Mouse (Mus musculus): ENCODE measurements around the gene Mag.
"Not testable (repeated sequence)": the region's sequence is repeated elsewhere in the genome, so short reads cannot be mapped to it uniquely, and the experiment has no call there.

The Mag gene

DNA sequence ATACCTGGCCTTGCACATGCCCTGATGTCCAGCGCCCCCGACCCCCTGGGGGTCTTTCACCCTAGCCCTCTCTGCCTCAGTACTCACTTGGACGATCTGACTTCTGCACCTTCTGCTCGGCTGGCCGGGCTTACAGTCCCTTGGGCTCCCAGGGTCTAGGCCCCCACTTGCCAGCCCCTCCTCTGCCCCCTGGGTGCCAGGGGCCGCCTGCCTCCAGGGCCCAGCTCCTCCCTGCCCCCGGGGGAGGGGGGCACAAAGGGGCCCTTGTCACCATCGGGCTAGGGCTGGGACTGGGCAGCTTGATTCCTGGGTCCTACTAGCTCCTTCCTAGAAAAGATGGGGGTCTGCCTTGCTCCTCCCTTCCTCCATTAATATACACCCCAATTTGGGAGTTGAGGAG is at the start of gene Mag:
Gene Mag, minus strand, starts transcription at position 142 of the 400 bp plus-strand sequence.
- DNase-seq, result no peak

DNA sequence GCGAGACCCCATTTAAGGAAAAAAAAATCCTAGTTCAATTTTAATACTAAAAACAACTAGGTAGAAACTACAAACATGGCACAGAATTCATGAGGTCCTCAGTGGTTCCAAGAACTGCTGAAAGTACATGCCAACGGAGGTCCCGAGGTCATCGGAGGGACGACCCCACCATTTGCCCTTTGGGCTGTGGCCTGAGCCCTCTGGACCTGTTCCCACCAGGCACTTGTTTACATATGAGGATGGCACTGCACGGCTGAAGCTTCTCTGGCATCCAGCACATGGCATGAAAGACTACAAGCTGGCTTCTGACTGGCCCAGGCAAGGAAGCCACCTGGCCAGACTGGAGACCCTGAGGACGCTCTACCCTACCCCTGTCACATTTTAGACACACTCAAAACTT is 49.7 kb upstream of the Mag start:
- DNase-seq, result no peak

DNA sequence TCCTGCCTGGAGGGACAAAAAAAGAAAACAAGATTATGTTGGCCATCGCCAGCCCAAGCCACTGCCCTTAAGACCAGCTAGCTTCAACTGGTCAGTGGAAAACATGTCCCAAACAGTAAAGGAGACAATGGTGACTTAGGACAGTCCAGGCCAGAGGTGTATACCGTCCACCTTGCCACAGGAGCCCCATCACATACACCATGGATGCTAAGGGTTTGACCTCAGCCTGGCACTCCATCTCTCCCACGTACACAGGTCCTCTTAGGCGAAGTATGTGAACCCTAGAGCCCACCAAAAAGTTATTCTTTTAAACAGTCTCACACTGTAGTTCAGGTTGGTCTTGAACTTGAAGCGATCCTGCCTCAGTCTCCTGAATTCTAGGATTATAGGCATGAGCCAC is 48.2 kb upstream of the Mag start:
- DNase-seq, result no peak

DNA sequence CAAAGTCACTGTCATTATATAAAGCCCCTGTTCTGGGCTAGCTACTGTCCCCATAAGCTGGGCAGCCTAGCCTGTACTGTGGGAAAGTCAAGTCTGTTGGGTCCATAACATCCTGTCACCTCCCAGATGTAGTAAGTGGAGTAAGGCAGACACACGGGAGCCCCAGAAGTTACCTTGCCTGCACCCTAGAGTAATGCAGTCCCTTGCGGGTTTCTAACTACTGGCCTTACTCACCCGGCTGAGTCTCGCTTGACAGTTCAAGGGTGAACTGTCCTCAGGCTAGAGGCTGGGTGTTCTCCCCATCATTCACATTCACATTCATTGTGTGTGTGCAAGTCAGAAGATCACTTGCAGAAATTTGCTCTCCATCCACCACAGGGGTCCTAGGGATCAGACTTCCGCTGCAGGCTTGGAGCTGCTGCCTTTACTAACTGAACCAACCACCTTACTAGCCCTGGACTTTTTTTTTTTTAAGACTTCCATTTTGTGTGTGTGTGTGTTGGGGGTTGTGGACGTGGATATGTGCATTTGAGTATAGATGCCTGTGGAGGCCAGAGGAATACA is 45.2 kb upstream of the Mag start:
- DNase-seq, result no peak

DNA sequence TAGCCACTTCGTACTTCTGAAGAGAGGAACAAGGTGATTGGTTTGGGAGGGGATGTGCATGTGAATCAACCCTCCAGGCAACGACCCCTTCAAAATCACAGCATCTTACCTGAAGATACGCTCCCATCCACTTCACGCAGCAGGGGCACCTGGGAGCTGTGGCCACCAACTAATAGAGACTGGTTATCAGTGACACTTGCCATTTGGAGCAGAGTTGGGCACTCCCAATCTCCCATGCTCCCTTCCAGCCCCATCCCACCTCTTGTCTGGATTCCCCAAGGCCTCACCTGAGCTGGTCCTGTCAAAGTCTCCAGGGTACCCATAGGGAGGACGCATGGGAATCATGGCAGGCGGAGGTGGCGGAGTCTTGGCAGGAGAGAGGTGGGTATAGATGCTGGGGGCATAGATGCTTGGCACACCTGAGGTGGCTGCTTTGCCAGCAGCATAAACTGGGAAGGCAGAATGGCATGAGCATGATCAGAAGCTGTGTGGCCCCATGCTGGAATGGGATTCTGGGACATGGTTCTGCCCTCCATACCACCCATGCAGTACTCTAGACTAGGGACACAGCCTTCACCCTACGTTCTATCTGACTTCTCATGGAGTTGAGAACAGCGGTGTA is 44.3 kb upstream of the Mag start:
- no peak for DNase-seq

DNA sequence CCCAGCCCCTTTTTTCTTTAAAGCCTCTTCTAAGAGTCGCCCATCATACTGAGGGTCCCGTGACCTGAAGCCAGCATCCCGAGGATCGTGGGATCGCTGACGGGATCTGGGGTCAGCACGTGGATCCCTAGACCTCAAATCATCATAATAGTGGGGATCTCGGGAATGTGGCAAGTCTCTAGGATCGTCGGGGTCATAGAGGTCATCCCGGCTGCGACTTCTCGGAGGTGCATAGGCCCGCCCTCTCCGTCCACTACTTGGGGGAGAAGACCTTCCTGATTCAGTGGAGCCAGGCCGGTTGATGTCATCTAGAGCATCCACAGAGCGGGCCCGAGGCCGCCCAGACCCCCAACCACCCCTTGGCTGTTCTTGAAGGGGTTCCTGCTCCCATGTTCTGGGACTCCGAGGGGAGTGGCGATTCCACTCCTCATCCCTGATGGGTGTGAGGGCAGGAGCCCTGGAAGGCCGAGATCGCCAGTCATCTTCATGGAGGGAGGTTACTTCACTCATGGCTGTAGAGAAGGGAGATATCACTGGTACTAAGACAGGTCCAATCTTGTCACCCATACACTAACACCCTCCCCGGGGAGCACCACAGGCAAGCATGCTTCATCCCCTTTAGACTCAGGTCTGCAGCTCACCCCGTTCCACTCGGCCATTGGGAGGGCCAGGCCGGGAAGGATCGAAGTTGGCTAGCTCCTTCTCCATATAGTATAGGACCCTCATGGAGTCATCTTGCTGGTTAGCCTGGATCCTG is 43.6 kb upstream of the Mag start:
- peak; percentile 35 for DNase-seq

DNA sequence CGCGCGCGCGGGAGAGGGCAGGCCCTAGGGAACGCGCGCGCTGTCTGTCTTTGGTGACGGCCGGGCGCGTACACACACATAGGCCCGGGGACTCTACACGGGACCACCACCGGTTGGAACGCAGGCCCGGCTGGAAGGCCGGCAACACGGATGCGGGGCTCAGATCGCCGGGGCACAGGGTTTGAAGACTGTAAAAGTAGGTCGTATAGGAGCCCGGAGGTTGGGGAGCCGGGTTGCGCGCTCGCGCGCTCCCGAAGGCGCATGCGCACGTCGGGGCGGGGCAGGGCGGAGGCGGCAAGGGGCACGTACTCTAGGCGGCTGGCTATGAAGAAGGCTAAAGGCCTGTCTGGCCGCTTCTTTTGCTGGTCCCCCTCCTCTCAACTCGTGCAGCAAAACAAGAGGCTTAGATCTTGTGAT is 42.7 kb upstream of the Mag start:
- peak; percentile 94 for DNase-seq

DNA sequence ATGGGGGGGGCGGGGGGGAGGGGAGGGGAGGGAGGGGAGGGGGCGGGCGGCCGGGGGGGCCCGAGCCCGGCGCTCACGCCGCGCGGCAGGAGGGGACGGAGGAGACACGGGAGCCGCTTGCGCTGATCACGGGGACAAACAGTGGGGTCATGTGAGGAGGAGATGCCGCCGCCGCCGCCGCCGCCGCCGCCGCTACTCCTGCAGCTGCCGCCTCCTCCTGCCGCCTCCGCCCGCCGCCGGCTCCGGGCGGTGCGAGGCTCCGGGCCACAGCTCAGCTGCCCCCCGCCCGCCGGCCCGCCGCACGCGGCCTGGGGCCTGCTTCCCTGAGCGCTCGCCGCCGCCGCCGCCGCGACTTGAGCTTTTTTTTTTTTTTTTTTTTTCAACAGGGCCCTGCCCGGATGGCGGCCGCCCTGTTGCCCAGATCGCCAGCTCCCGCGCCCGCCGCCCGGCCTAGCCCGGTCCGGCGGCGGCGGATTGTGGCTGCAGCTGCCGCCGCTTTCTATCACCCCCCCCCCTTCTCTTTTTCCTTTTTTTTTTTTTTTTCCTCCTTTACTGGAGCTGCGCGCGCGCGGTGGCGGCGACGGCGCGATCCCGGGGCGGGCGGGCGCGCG is 42.2 kb upstream of the Mag start, which contains the start of gene Usf2:
Gene Usf2, minus strand, starts transcription at position 48 of the 611 bp plus-strand sequence.
- peak; percentile 78 for DNase-seq

DNA sequence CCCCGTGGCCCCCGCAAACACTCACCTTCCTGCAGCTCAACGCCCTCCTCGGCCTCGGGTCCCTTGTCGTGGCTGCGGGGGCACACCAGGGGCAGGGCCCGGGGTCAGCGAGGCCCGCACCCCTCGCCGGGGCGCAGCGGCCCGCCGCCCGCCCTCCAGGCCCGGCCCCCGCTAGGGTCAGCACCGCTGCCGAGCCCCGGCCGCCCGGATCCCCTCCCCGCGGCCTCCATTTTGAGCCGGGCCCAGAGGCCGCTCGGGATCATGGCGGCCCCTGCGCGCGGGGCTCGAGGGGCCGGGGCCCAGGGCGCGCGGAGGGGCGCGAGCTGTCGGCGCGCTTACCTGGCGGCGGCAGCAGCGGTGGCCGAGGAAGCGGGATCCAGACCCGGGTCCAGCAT is 41.7 kb upstream of the Mag start:
- DNase-seq, result peak; percentile 55

DNA sequence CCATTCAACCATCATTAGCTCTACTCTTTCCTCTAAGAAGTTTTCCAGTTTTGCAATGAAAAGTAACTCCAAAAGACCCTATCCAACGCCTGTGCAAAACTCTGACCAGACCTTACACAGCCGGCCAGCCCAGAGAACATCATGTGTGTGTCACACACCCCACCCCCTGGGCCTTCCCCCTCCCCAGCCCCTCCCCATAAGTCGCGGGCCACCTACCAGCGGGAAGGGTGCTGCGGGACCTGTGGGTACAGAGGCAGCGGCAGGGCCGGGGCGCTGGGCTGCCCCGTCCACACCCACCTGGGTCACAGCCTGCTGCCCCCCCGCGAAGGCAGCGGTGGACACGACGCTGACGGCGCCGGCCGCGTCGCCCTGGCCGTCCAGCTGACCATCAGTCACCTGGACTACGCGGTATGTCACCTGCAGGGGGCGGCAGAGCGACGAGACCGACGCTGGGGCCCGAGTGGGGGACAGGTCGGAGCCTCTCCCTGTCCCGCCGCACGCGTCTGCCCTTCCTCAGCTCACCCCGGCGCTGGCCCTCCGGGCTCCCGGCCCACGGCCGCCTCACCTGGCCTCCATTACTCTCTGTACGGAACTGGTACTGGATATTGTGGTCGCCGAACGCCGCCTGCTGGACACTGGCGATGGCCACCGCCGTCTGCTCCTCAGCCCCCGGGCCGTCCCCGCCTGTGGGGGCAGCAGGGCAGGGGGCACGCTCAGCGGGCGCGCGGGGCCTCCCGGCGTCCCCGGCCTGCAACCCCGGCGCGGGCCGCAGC is 41.1 kb upstream of the Mag start:
- peak; percentile 88 for DNase-seq

DNA sequence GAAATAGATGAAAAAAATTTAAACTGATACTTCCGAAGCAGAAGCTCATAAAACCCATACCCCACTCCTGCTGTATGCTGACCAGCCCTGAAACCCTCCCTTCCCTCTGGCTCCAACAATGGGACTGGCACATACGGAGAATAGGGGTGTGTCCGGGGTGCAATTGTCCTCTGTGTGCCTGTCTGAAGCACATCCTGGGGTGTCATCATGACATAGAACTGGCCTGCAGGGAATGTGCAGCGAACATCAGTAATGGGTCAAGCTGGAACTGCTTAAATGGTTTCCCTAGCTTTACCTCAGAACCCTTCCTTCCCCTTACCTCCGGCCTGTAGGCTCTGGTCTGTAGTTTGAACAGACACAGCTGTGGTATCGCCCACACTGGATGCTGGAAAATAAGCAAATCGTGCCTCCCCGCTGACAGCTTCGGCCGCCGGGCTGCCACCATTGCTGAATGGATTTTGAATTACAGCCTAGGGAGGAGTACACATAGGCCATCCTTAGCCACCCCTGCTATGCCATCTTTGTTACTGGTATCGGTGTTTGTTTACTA is 40.4 kb upstream of the Mag start:
- DNase-seq, result no peak

DNA sequence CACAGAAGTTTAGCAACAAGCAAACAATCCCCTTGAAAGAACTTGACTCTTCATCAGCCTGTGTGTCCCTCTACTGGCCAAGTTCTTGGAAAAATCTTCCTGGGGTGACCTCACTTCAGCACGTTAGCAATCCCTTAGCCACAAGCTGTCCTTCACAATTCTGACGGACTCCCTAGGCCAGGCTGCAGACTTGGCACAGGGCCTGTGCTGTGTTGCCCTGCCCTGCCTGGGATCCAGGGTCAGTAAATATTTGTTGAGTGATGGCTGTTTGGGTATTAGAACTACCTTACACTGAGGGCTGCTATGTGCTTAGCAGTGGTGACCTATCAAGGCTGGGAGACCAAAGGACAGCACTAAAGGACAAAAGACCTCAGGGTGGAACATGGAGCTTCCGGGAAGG is 39.4 kb upstream of the Mag start:
- DNase-seq, result no peak

DNA sequence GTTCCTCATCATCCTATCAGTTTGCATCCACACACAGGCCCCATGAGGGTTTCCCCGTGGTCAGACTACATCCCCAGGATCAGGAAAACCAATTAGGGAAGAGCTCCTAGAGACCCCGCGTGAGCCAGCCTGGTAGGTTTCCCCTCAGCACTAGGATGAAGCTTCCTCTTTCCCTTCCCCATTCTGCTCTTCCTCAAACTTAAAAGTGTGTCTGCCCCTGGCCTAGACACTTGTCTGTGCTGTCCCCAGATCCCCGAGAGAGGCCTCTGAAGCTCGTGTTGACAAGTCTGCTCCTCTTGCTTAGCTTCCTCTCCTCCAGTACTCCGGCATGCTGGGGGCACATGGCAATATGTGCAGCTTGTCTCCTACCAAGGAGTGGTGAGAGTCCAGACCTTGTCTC is 38.8 kb upstream of the Mag start:
- DNase-seq, result no peak

DNA sequence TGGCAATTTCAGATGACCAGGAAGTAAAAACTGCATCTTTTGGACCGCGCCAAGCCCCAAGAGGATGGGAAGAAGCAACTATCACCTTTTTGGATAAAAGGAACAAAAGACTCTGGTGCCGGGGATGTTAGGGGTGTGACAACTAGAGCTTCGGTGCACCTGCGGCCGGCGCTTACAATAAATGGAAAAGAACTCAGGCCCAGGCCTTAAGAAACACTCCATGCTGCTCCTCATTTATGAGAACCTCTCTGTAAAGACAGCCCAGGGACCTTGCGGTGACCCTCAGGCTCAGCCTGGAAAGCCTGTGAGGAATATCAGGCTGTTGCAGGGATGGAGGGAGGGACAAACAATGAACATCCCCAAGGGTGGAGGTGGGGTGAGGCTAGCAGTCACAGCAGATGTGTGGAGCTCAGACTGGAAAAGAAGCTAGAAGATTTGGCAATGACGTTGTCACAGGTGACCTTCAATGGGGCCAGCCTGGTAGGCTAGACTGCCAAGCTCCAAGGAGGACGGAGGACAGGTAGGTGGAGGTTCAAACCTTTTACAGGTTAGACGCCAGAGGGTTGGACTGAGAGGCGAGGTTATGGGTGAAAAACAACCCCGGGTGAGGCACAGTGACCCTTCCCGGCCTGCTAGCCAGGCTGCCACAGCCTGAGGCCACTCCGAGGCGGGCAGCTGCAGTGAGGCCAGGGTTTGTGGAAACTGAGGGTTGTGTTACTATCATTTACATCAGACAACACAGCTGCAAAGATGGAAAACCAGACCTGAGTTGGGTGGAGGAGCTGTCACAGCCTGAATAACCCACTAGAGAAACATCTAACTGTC is 38.0 kb upstream of the Mag start:
- DNase-seq, result no peak

DNA sequence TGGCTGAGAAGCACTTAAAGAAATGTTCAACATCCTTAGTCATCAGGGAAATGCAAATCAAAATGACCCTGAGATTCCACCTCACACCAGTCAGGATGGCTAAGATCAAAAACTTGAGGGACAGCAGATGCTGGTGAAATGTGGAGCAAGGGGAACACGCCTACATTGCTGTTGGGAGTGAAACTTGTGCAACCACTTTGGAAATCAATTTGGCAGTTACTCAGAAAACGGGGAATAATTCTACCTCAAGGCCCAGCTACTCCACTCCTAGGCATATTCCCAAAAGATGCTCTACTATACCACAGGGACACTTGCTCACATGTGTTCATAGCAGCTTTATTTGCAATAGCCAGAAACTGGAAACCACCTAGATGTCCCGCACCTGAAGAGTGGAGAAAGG is 35.2 kb upstream of the Mag start:
- DNase-seq, result not testable (repeated sequence)

DNA sequence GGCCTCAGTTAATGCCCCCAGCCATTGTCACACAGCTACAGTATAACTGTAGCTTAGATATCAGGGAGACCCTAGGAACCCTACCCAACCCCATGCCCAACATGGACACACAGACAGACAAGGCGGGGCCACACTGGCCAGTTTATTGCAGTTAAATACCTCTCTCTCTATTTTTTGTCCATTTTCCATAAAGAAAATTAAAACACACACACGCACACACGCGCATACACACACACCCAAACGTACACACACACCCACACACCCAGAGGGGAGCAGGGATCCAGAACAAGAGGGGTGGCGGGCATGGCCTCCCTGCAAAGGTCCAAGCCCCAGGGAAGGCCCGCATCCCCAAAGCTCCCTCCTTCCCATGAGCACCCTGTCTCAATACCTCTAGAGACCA is 31.2 kb upstream of the Mag start:
- no peak for DNase-seq

DNA sequence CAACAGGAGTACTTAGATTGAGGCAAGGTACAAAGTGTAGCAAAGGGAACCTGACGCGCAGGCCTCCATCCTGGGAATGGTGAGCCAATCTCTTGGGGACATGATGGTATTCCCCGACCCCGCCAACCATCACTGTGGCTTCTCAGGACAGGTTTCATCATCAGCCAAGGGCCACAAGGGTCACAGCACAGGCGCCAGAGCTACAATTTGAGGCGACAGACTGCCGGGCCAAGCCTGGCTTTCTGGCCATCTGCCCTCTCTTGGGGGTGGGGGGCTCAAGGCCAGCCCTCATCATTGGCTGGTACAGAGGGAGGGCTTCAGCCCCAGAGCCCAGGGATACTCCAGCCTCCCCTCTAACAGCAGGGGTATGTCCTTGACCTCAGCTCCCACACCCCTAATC is 30.8 kb upstream of the Mag start:
- not testable (repeated sequence) for DNase-seq

DNA sequence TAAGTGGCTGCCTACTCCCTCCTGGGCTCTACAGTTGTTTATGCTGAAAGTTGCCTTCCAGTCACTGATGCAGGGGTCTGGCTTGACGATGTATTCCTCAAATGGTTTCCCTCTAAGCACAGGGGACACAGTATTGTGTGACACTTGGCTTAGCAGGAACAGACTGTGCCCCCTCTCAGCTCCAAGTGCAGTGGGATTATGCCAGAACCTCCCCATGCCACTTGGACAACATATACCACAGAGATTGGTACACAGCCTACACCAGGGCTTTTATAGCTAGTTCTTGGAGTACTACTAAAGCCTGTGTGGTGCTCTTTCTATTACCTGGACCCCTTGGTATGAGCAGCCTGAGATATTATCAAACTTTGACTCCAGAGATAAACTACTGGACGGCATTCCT is 30.0 kb upstream of the Mag start:
- DNase-seq, result not testable (repeated sequence)

DNA sequence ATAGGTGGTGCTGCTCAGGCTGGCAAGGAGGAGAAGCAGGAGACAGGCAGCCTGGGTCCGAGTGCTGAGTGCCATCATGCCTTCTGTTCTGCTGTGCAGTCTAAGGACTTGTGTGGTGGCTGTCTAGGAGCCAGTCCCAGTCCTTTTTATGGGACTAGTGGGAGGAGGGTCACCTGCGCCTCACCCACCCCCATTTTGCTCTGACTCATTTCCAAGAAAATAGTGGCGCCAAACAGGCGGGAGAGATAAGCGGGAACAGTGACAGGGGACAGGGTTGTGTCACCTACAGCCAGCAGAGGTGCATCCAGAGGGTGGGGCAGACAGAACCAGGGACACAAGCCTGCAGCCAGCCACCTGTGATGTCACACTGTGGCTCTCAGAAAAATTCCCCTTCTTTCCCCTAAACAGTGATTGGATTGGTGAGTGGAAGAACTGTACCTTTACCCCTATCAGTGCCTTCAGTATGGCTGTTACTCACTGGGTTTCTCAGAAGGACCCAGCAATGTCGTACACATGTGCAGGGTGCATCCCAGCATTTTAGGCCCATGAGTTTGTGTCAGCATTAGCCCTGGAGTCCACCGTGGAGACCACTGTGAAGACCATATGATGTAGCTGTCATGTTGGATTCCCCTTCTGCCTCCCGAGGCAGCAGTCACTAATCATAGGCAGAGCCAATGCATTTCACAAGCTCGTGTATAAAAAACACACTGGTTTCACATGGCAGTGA is 29.4 kb upstream of the Mag start, which contains the start of gene Hamp:
Gene Hamp, minus strand, starts transcription at position 124 of the 727 bp plus-strand sequence.
- no peak for DNase-seq

DNA sequence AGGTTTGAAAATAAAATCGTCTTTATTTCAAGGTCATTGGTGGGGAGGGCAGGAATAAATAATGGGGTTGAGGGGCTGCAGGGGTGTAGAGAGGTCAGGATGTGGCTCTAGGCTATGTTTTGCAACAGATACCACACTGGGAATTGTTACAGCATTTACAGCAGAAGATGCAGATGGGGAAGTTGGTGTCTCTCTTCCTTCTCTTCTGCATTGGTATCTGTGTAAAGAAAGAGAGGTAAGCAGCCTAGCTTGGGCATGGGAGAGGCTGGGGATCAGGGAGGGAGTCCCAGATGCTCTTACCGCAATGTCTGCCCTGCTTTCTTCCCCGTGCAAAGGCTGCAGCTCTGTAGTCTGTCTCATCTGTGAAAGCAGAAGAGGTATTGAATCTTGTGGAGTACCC is 27.7 kb upstream of the Mag start:
- not testable (repeated sequence) for DNase-seq

DNA sequence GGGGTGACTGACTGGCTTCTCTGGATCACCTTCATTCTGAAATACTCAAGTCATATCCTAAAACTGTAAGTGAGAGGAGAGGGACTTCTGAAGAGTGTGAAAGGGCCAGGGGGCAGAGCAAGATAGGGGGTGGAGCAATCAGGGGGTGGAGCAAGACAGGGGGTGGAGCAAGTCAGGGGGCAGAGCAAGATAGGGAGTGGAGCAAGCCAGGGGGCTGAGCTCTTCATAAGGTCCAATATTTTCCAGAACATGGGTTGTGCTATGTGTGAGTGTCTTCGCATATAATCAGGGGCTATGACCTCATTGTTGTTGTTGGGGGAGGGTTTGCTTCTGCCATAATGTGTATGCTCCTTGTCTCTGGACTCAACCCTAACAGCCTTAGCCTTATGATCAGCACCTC is 25.4 kb upstream of the Mag start:
- DNase-seq, result not testable (repeated sequence)
